8 mouse cellular contexts compared by ENCODE assay signal in genomic region chr16:95728453-95729435, GRCm38 (mm10). TPM values are rescaled to one million over a fixed set of nuclear protein-coding genes. Genes with fewer than 3 reads are reported as not detected.
DNase-seq lines count a peak whose midpoint lies in the region; ATAC-seq lines count a peak whose summit lies in the region.

No protein-coding gene starts in this region.

- no peak overlapping the region for H3K27ac ChIP-seq in liver, embryonic 16.5 days (ENCODE audit: low read length)

- H3K4me1 ChIP-seq in liver, embryonic 16.5 days (ENCODE audit: control insufficient read depth, low read depth, low read length), result no peaks in the 10 kb centered on the region

- no peaks in the 10 kb centered on the region for H3K27me3 ChIP-seq in liver, embryonic 16.5 days (ENCODE audit: control insufficient read depth, insufficient read depth, low read depth, low read length)

- peak; percentile 84 for DNase-seq in gastrocnemius, adult 18-20 months (ENCODE audit: low spot score)
- no peak for DNase-seq in gastrocnemius, postnatal 10 days
- peak; percentile 81 for DNase-seq in Muller cell, postnatal 12 days (ENCODE audit: inconsistent ontology term)
- DNase-seq in gonadal fat pad, adult 2 months (ENCODE audit: low read depth), result peak; percentile 96
- DNase-seq in spleen, adult 12 weeks (ENCODE audit: low spot score), result peak; percentile 61
- no peak for DNase-seq in testis, postnatal 10 days (ENCODE audit: low spot score)
- no peak for DNase-seq in right cerebral cortex, postnatal 14 days

- no peak overlapping the region for H3K9ac ChIP-seq in liver, embryonic 16.5 days (ENCODE audit: low read depth, low read length)

- no peak overlapping the region for H3K4me2 ChIP-seq in liver, embryonic 16.5 days (ENCODE audit: low read depth, low read length)

- no peaks in the 10 kb centered on the region for H3K36me3 ChIP-seq in liver, embryonic 16.5 days (ENCODE audit: control insufficient read depth, insufficient read depth)

- ATAC-seq in liver, embryonic 16.5 days (ENCODE audit: low read depth), result peak; percentile 58

- H3K4me3 ChIP-seq in liver, embryonic 16.5 days (ENCODE audit: low read depth, low read length), result no peak overlapping the region

- WGBS in liver, embryonic 16.5 days (ENCODE audit: insufficient replicate concordance), result 49% methylated on average over 10 of the region's 10 CpGs

- H3K9me3 ChIP-seq in liver, embryonic 16.5 days (replicated peaks; ENCODE audit: control insufficient read depth, low read length), result no peaks in the 10 kb centered on the region

RNA-seq across cellular contexts. Expression of gene Ets2, which starts 26.9 kb away (rescaled TPM):
- 10 to 100 TPM; 20.5 to 26.7 TPM for total RNA-seq in gastrocnemius, adult 18-20 months (2021)
- 10 to 100 TPM; 57.8 to 65.1 TPM for total RNA-seq in gastrocnemius, postnatal 10 days (2021)
- 32.5 and 37.8 TPM in 2 replicates for polyA plus RNA-seq in gonadal fat pad, adult 2 months (2012; rRNA removed)
- 13.6 and 15.8 TPM in 2 replicates for polyA plus RNA-seq in liver, embryonic 16.5 days (2015; fragmentation: Nextera tagmentation; extraction: Ambion mirVana)

Comparison
In these comparisons a context has a peak if more than half of its experiments do, and no peak if none do; other contexts are left out.
1. DNase-seq: peak in gastrocnemius, adult 18-20 months (single experiment), Muller cell, postnatal 12 days (single experiment), gonadal fat pad, adult 2 months (single experiment) and spleen, adult 12 weeks (single experiment); none in gastrocnemius, postnatal 10 days (single experiment), testis, postnatal 10 days (single experiment) and right cerebral cortex, postnatal 14 days (single experiment).